Mouse (Mus musculus): ENCODE measurements at regions not wholly inside any gene's neighbourhood (a gene's known extent, or its start where the extent isn't known, plus 50 kb on each side); places are given as distances from the start of the nearest gene placed in this dataset.

DNA sequence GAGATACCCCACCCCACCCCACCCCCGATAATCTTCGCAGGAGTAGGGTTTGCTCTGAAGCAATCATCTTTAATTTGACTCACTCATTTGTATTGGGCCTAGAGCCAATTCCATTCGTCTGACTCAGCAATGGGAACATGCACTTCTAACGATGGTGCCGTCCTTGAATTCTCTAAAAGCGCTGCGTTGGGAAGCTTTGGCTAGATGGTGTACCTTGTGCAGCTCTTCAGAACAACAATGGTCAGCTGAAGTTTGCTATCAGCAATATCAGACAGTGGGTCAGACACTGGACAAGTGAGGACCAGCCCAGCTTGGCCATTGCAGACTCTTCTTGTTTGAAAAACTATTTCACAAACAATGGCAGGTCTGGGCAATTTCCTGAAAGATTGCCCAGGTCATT lies 440.1 kb upstream of the Slc30a5 start:
- no peaks in the 10 kb centered on the region for H3K27me3 ChIP-seq (ENCODE audit: insufficient read depth, low read length)
- no peak overlapping the region for H3K9ac ChIP-seq (replicated peaks; ENCODE audit: low read length)
- H3K9me3 ChIP-seq (ENCODE audit: low read length), result no peaks in the 10 kb centered on the region
- no peaks in the 10 kb centered on the region for H3K36me3 ChIP-seq (ENCODE audit: insufficient read depth, low read length)
- no peak overlapping the region for H3K4me2 ChIP-seq (replicated peaks; ENCODE audit: low read depth, low read length)
- 87% methylated on average over 7 of the region's 7 CpGs for WGBS
- H3K27ac ChIP-seq (ENCODE audit: low read length), result no peak overlapping the region
- H3K4me3 ChIP-seq (ENCODE audit: low read length), result no peak overlapping the region
- ATAC-seq (ENCODE audit: low FRiP score, low TSS enrichment), result no peak
- no peaks in the 10 kb centered on the region for H3K4me1 ChIP-seq (ENCODE audit: insufficient read depth, low read length)

DNA sequence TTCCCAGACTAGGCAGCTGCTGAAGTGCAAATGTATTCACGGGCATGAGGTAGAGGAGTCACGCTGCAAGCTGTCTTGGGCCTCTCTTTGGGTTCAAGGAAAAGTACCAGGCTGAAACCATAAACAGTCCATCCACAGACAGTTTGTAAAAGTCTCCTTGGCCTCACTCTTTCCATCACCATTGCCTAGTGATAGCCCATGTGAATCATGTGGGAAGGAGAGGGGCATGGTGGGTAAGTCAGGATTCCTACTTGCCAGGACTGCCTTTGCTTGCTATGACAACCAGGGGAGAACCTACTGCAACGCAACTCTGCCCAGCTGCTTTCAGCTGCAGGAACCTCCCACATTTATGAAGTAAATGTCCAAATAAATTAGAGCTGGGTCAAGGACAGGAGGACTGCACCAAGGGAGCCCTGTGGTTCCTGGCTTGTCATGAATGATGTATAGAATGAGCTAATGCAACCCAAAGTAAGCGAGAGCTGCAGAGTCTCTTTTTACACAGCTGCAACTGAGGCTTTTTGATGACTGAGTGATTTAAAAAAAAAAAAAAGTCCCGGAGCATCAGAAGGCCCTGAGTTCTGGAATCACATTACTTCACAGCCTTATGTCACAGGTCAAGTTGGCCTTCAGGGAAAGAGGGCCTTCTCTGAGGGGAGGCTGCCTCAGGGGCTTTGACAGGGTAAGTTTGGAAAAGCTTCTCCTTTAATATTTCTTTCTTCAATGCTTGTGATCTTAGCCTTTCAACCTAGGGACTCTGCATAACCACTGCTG lies 420.7 kb upstream of the Slc30a5 start:
- Histone ChIP-seq H3K27ac (ENCODE audit: low read length) (no peak overlapping the region), H3K36me3 (ENCODE audit: insufficient read depth, low read length) (no peaks in the 10 kb centered on the region), H3K9ac (replicated peaks; ENCODE audit: low read length) (no peak overlapping the region), H3K4me1 (ENCODE audit: insufficient read depth, low read length) (no peaks in the 10 kb centered on the region), H3K9me3 (ENCODE audit: low read length) (no peaks in the 10 kb centered on the region), H3K27me3 (ENCODE audit: insufficient read depth, low read length) (no peaks in the 10 kb centered on the region), H3K4me2 (replicated peaks; ENCODE audit: low read depth, low read length) (no peak overlapping the region), H3K4me3 (ENCODE audit: low read length) (no peak overlapping the region)
- peak; percentile 71; the same call in 1 of the 2 replicates for ATAC-seq (ENCODE audit: low FRiP score, low TSS enrichment)
- 50% methylated on average over 5 of the region's 5 CpGs for WGBS

DNA sequence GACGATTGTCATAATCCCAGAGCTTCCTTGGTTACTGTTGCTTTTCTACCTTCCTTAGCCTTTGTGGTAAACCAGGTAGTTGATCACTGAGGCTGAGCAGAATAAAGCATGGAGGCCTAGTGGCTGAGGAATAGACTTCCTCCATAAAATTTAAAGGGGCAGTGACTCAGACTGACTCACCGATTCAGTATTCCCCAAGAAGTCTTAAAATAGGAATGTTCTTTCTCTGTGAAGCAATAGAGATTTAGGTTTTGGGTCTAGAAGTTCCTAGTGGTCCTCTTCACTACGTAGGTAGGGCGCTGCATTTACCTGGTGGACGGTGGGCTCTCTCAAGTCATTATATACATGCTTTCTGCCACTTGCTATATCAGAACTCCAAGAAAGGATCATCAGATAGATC lies 416.1 kb upstream of the Slc30a5 start:
- H3K27ac ChIP-seq (ENCODE audit: low read length), result no peak overlapping the region
- 89% methylated on average over 5 of the region's 5 CpGs for WGBS
- no peaks in the 10 kb centered on the region for H3K36me3 ChIP-seq (ENCODE audit: insufficient read depth, low read length)
- H3K9me3 ChIP-seq (ENCODE audit: low read length), result no peaks in the 10 kb centered on the region
- H3K4me2 ChIP-seq (replicated peaks; ENCODE audit: low read depth, low read length), result no peak overlapping the region
- H3K4me1 ChIP-seq (ENCODE audit: insufficient read depth, low read length), result no peaks in the 10 kb centered on the region
- ATAC-seq (ENCODE audit: low FRiP score, low TSS enrichment), result no peak
- H3K9ac ChIP-seq (replicated peaks; ENCODE audit: low read length), result no peak overlapping the region
- H3K4me3 ChIP-seq (ENCODE audit: low read length), result no peak overlapping the region
- H3K27me3 ChIP-seq (ENCODE audit: insufficient read depth, low read length), result no peaks in the 10 kb centered on the region

DNA sequence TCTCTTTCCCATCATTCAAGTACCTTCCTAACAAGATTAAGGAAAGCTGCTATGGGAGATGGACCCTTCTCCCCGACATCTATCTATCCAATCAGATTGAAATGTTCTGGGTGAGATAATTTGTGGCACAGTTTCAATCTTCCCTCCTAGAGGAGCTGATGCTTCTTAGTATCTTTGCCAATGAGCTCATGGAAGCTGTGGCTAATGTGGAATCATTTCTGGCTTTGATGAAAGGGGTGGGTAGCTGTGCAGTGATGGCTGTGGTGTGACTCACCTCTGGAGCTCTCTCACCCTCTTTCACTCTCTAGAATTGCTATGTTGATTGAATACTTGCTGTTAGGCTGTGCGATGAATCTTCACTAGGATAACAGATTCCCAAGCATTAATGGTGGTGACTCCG lies 411.1 kb upstream of the Slc30a5 start:
- H3K4me3 ChIP-seq (ENCODE audit: low read length), result no peak overlapping the region
- ATAC-seq (ENCODE audit: low FRiP score, low TSS enrichment), result no peak
- no peaks in the 10 kb centered on the region for H3K36me3 ChIP-seq (ENCODE audit: insufficient read depth, low read length)
- 93% methylated on average over 3 of the region's 3 CpGs for WGBS
- H3K9ac ChIP-seq (replicated peaks; ENCODE audit: low read length), result no peak overlapping the region
- H3K27ac ChIP-seq (ENCODE audit: low read length), result no peak overlapping the region
- H3K4me1 ChIP-seq (ENCODE audit: insufficient read depth, low read length), result no peaks in the 10 kb centered on the region
- no peaks in the 10 kb centered on the region for H3K9me3 ChIP-seq (ENCODE audit: low read length)
- H3K27me3 ChIP-seq (ENCODE audit: insufficient read depth, low read length), result no peaks in the 10 kb centered on the region
- H3K4me2 ChIP-seq (replicated peaks; ENCODE audit: low read depth, low read length), result no peak overlapping the region

DNA sequence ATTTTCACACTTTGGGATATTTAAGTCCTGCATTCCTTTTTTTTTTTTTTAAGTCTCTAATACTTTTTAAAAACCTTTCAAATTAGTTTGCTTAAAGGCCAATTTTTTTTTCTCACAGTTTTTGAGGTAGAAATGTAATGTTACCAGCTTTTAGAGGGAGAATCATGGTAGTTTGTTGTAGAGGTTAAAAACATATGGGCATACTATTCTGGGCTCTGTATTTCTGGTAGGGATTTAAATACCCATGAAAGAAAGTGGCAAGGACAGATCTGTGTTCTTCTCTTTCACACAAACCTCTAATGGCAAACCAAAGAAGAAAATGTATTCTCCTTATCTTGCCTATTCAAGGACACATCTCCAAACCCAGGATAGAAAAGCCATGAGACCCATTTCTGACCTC lies 405.6 kb upstream of the Slc30a5 start:
- ATAC-seq (ENCODE audit: low FRiP score, low TSS enrichment), result no peak
- no peak overlapping the region for H3K4me3 ChIP-seq (ENCODE audit: low read length)
- H3K9me3 ChIP-seq (ENCODE audit: low read length), result no peaks in the 10 kb centered on the region
- peaks cover 3% of the 10 kb centered on the region; the same call in 1 of the 2 replicates for H3K4me1 ChIP-seq (ENCODE audit: insufficient read depth, low read length)
- H3K27ac ChIP-seq (ENCODE audit: low read length), result no peak overlapping the region
- no peaks in the 10 kb centered on the region for H3K27me3 ChIP-seq (ENCODE audit: insufficient read depth, low read length)
- no peak overlapping the region for H3K4me2 ChIP-seq (replicated peaks; ENCODE audit: low read depth, low read length)
- no peak overlapping the region for H3K9ac ChIP-seq (replicated peaks; ENCODE audit: low read length)
- H3K36me3 ChIP-seq (ENCODE audit: insufficient read depth, low read length), result no peaks in the 10 kb centered on the region

DNA sequence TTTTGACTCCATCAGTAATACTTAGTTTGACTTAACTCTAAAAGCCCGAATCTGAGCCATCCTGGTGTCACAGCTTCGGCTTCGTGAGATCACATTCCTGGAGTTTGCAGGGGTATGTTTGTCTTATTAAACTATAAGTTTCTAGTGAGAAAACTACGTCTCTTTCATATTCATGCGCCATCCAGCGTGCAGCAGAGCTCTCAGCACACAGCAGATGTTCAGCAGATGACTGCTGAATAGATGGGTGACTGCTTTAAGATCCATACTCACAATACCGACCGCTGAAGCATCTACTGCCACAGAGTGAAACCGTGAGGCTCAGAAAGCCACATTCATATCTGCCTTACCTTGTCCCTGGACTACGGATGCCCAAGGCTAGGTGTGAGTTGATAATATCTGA lies 403.8 kb upstream of the Slc30a5 start:
- Histone ChIP-seq H3K9ac (replicated peaks; ENCODE audit: low read length) (no peak overlapping the region), H3K9me3 (ENCODE audit: low read length) (no peaks in the 10 kb centered on the region), H3K36me3 (ENCODE audit: insufficient read depth, low read length) (no peaks in the 10 kb centered on the region), H3K27me3 (ENCODE audit: insufficient read depth, low read length) (no peaks in the 10 kb centered on the region), H3K27ac (ENCODE audit: low read length) (no peak overlapping the region), H3K4me2 (replicated peaks; ENCODE audit: low read depth, low read length) (no peak overlapping the region), H3K4me3 (ENCODE audit: low read length) (no peak overlapping the region), H3K4me1 (ENCODE audit: insufficient read depth, low read length) (peaks cover 16% of the 10 kb centered on the region)
- ATAC-seq (ENCODE audit: low FRiP score, low TSS enrichment), result no peak
- 83% methylated on average over 10 of the region's 10 CpGs for WGBS

DNA sequence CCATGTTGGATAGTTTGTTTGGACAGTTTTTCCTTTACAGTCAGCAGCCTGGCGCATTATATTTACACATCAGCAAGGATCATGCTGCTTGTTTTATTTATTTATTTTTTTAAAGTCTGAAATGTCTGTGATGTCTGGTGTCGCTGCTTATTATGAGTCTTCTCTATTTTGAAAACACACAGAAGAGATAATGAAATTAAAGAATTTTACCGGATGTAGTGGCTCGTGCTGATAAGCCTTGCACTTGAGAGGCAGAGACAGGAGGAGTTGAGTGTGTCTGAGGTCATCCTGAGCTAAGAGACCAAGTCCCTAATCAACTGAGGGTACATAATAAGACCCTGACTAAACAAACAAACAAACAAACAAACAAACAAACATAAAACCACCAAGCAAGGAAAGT lies 402.6 kb upstream of the Slc30a5 start:
- Histone ChIP-seq H3K9ac (replicated peaks; ENCODE audit: low read length) (no peak overlapping the region), H3K27me3 (ENCODE audit: insufficient read depth, low read length) (no peaks in the 10 kb centered on the region), H3K9me3 (ENCODE audit: low read length) (no peaks in the 10 kb centered on the region), H3K36me3 (ENCODE audit: insufficient read depth, low read length) (no peaks in the 10 kb centered on the region), H3K4me2 (replicated peaks; ENCODE audit: low read depth, low read length) (no peak overlapping the region), H3K4me1 (ENCODE audit: insufficient read depth, low read length) (peaks cover 16% of the 10 kb centered on the region), H3K27ac (ENCODE audit: low read length) (no peak overlapping the region), H3K4me3 (ENCODE audit: low read length) (no peak overlapping the region)
- no peak for ATAC-seq (ENCODE audit: low FRiP score, low TSS enrichment)
- 87% methylated on average over 4 of the region's 4 CpGs for WGBS

DNA sequence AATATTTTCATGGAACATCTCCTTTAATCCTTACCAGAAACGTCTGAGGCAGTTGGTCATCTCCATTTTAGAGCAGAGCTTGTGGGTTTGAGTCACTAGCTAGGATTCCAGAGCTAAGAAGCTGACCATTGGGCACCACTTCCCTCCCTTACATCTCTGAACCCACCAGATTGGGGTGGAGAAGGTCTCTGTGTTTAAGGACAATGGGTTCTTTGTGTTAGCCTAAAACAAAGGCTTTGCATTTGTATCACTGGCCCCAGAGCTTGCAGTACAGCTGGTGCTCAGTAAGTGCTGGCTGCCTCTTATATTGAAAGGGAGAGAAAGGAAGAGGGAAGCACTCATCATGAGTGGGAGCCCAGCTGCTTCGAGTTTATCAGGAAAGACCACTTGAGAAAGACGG lies 401.9 kb upstream of the Slc30a5 start:
- no peak overlapping the region for H3K9ac ChIP-seq (replicated peaks; ENCODE audit: low read length)
- H3K9me3 ChIP-seq (ENCODE audit: low read length), result no peaks in the 10 kb centered on the region
- 71% methylated on average over 3 of the region's 3 CpGs for WGBS
- no peak overlapping the region for H3K4me2 ChIP-seq (replicated peaks; ENCODE audit: low read depth, low read length)
- no peak overlapping the region for H3K27ac ChIP-seq (ENCODE audit: low read length)
- ATAC-seq (ENCODE audit: low FRiP score, low TSS enrichment), result no peak
- no peak overlapping the region for H3K4me3 ChIP-seq (ENCODE audit: low read length)
- no peaks in the 10 kb centered on the region for H3K27me3 ChIP-seq (ENCODE audit: insufficient read depth, low read length)
- no peaks in the 10 kb centered on the region for H3K36me3 ChIP-seq (ENCODE audit: insufficient read depth, low read length)
- peaks cover 16% of the 10 kb centered on the region for H3K4me1 ChIP-seq (ENCODE audit: insufficient read depth, low read length)

DNA sequence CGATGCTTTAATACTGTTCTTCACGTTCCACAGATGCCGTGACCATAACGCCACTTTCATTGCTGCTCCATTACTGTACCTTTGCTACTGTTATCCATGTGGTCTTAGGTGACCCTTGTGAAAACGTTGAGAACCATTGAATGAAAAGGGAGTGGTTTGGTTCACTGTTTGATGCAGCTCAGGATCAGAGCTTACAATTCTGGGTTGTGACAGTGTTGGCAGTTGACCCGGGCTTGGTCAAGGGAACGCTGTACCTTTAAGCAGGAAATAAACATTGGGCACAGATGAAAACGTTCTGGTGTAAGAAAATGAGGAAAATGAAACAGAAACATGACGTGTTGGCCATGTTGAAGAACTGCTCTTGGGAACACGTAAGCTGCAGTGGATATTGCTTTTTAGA lies 401.3 kb upstream of the Slc30a5 start:
- Histone ChIP-seq H3K27me3 (ENCODE audit: insufficient read depth, low read length) (no peaks in the 10 kb centered on the region), H3K4me1 (ENCODE audit: insufficient read depth, low read length) (peaks cover 16% of the 10 kb centered on the region), H3K36me3 (ENCODE audit: insufficient read depth, low read length) (no peaks in the 10 kb centered on the region), H3K4me2 (replicated peaks; ENCODE audit: low read depth, low read length) (no peak overlapping the region), H3K9me3 (ENCODE audit: low read length) (no peaks in the 10 kb centered on the region), H3K27ac (ENCODE audit: low read length) (no peak overlapping the region), H3K9ac (replicated peaks; ENCODE audit: low read length) (no peak overlapping the region), H3K4me3 (ENCODE audit: low read length) (no peak overlapping the region)
- 80% methylated on average over 10 of the region's 10 CpGs for WGBS
- ATAC-seq (ENCODE audit: low FRiP score, low TSS enrichment), result no peak

DNA sequence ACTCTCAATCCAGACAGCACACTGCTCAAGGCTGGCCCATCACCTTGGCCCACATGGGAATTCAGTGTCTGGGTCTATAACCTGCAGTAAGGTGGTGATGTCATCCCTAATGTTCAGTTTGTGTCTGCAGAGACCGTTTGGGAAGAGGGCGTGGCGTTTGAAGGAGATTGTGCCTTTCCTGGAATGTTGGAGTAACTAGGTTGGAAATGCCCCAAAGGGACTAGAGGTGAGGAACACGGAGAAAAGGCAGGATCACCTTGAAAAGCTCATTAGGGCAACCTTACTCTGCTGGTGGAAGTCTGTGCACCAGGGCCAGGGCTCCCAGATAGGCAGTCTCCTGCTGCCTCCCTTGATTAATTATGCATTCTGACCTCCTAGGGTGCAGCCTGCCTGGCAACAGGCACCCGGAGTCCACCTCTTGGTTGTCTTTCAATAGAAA lies 400.6 kb upstream of the Slc30a5 start:
- Histone ChIP-seq H3K4me1 (ENCODE audit: insufficient read depth, low read length) (peaks cover 16% of the 10 kb centered on the region), H3K4me3 (ENCODE audit: low read length) (no peak overlapping the region), H3K27ac (ENCODE audit: low read length) (no peak overlapping the region), H3K36me3 (ENCODE audit: insufficient read depth, low read length) (no peaks in the 10 kb centered on the region), H3K9me3 (ENCODE audit: low read length) (no peaks in the 10 kb centered on the region), H3K4me2 (replicated peaks; ENCODE audit: low read depth, low read length) (no peak overlapping the region), H3K27me3 (ENCODE audit: insufficient read depth, low read length) (no peaks in the 10 kb centered on the region), H3K9ac (replicated peaks; ENCODE audit: low read length) (no peak overlapping the region)
- 37% methylated on average over 5 of the region's 5 CpGs for WGBS
- peak; percentile 77; the same call in 1 of the 2 replicates for ATAC-seq (ENCODE audit: low FRiP score, low TSS enrichment)

Data from kidney, embryonic 16.5 days (tissue).